Mouse (Mus musculus): ENCODE measurements around the gene Rps29. TPM values are rescaled to one million over a fixed set of nuclear protein-coding genes. Genes with fewer than 3 reads are reported as not detected.
"Not testable (repeated sequence)": the region's sequence is repeated elsewhere in the genome, so short reads cannot be mapped to it uniquely, and the experiment has no call there.

Rps29 gene
- total RNA-seq, 4 experiments from 2014 or later, result 1,074 to 1,561 (median 1,323) TPM

DNA sequence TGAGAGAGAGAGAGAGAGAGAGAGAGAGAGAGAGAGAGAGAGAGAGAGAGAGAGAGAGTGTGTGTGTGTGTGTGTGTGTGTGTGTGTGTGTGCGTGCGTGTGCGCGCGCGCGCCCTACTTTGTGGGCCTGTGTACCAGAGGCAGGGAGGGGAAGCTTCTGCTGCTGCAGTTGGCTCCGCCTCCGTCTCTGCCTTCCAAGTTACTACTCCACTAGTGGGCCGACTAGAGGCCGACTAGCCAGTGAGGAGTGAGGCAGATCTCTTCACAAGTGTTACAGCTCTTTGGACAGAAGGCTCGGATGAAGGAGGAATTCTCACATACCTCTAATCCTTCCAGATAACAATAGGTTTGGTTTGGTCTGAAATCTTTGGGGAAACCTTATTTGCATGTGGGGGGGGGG, 20.4 kb upstream of the Rps29 start:
- no peak for DNase-seq (ENCODE audit: low spot score in 2 of 2)

DNA sequence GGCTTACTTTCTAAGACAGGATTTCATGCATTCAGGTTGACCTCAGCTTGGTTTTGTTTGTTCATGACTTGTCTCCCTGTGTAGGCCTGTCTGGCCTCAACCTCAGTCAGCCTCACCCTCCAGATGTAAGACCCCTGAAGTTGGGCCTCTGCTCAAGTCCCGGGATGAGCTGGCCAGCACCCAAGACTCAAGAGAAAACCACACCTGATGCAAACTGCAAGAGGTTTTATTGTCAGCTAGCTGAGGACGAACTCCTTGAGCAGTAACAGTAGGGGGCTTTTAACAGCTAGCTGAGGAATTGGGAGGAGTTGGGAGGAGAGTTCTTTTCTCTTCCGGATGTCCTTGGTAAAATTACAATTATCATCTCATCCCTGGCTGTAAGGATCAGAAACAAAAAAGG, 18.5 kb upstream of the Rps29 start:
- no peak for DNase-seq (ENCODE audit: low spot score in 2 of 2)

DNA sequence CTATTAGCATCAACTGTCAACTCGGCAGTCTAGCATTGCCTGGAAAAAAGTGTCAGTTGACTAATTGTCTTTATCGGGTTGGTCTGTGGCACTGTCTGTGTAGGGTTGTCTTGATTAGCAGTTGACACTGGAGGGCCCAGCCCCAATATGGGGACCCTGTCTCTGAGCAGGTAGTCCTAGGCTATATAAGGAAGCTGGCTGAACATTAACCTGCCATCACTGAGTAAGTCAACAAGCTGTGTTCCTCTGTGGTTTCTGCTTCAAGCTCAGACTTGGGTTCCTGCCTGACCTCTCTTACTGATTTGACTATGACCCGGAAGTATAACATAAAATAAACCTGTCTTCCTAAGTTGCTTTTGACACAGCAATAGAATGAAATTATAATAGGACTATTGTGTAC, 17.0 kb upstream of the Rps29 start:
- no peak for DNase-seq (ENCODE audit: low spot score in 2 of 2)

DNA sequence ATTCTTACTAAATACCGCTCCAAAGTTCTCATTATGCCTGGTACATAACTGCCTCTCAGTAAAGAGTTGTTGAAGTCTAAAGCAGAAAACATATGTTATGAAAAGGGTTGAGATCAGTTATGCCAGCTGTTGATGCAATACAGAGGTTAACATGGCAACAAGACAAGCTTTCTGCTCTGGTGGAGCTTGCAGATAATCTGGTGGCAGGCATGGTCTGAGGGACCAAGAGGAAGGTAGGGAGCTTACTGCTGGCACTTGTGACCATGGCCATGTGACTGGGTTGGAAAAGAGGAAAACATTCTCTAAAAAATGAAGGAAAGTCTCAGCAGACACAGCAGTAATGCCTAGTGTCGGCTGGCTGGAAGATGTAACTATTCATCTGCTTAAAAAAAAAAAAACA, 12.3 kb upstream of the Rps29 start:
- no peak for DNase-seq (ENCODE audit: low spot score in 2 of 2)

DNA sequence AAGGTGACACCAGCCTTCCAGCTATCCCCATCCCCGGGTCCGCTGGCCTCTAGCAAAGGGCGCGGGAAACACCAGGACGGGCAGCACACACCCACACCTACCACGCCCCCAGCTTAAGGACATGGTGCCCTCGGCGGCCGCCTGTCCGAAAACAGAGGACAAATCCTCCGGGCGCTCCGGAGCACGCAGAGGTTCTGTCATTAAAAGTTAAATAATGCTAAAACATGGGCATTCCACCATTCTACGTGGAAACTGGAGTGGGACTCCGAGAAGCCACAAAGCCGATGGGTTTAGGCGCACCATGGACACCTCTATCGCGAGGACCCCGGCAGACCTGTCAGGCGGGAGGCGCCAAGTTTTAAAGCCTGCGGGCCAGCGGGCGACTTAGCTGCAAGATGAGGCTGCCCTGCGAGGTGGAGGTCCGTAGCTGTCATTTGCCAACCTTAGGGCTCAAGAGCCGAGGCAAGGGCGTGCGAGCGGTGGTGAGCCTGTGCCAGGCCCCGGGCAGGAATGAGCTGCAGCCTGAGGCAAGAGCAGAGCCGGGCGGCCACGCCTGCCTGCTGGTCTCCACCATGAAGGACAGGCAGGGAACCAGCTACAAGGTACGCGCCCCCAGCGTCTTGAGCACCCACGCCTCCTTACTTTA, 9.6 kb upstream of the Rps29 start, which contains the start of gene Lrr1:
Gene Lrr1, plus strand, starts transcription at position 354 of the 646 bp plus-strand sequence.
- peak; percentile 72 to 90 for DNase-seq (ENCODE audit: low spot score in 2 of 2)

DNA sequence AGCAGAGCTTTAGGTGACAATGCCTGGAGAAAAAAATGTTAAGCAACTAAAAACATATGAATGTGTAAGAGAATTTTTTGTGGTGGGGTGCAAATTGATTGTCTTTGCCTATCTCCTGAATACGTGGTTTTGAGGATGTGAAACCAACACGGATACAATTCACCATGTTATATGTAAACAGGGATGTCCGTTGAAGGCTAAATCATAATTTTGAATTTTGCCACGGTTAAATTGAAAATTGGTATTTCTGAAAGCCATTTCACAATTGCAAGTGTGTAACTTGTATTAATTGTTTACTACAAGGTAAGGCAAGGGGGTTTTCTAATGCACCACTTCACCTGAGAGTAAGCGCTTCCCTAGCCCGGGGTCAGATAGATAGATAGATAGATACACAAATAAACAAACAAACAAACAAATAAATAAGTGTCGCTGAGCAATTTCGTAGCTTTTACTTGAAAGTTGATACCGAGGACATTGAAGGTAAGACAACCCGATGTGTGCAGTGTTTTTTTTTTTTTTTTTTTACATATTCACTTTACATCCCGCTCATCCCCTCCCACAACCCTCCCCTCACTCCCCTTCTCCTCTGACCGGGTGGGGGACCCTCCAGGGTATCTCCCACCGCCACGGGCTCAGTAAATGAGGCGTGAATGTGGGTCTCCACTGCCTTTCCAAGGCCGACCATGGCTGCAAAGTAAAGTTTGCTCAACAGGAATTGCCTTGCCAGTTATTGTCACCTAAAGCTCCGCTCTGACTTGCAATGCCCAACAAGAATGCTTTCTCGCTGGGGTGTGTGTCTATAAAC, 8.9 kb upstream of the Rps29 start:
- no peak for DNase-seq (ENCODE audit: low spot score in 2 of 2)

DNA sequence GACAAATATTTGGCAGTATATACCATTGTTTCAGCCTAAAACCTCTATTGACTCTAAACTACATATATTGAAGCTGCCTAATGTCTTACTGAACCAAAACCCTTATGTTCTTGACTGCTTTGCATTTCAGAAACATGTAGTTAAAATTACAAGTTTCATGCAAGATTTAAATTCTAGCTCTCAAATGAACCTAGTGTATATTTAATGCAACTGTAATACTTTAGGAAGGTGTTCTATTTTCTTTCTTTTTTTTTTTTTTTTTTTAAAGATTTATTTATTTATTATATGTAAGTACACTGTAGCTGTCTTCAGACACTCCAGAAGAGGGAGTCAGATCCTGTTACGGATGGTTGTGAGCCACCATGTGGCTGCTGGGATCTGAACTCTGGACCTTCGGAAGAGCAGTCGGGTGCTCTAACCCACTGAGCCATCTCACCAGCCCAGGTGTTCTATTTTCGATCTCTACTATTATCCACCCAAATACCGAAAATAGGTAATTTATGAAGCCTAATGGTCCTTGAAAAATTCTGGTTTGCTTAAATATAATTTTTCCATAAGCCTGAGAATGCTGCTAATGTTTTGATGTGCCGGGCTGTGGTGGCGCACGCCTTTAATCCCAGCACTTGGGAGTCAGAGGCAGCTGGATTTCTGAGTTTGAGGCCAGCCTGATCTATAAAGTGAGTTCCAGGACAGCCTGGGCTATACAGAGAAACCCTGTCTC, 8.0 kb upstream of the Rps29 start:
- not testable (repeated sequence) for DNase-seq (ENCODE audit: low spot score in 2 of 2)

DNA sequence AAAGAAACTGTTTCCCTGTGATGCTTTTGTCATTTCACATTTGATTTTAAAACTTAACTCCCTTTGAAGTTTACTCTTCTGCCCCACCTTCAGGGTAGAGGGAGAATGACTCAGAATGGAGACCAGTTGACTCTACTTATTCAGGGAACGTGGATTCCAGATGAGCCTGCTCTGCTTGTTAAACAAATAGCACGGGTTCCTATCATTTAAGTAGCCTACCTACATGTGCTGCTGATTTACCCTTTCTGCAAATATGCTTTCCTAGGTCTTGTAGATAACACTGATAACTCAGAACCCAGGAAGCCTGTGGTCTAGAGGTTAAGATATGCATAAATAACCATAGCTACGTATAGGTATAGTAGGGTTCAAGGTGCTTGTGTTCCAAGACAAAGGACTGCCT, 5.9 kb upstream of the Rps29 start:
- DNase-seq (ENCODE audit: low spot score in 2 of 2), result no peak

DNA sequence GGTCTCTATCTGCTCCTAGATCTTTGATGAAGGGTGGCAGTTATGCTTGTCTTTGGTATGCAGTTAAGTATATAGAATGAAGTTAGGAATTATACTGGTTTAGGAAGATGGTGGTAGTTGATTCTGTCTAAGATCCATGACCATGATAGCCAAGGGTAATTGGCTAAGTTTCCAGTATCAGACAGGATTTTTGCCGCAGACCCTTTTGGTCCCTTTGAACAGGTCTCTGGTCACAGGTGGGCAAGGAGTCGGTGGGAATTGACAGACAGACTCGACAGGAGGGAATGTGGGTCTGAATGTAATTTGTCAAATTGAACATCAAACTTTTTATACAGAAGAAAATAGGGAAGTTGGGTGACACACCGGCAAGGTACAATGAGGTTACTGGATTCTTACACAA, 4.6 kb upstream of the Rps29 start:
- not testable (repeated sequence) for DNase-seq (ENCODE audit: low spot score in 2 of 2)

DNA sequence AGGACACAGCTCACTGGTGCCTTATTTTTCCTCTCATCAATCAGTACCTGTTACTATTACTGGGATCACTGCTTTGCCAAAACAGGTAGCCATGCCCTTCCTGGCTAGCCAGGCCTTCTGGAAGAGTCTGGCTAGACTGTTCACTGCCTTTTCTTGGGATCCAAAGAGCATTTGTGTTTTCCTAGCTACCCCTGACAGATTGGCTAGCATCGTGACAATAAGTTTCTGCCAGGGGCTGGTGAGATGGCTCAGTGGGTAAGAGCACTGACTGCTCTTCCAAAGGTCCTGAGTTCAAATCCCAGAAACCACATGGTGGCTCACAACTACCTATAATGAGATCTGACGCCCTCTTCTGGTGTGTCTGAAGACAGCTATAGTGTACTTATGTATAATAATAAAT, 1.7 kb upstream of the Rps29 start:
- not testable (repeated sequence) for DNase-seq (ENCODE audit: low spot score in 2 of 2)

DNA sequence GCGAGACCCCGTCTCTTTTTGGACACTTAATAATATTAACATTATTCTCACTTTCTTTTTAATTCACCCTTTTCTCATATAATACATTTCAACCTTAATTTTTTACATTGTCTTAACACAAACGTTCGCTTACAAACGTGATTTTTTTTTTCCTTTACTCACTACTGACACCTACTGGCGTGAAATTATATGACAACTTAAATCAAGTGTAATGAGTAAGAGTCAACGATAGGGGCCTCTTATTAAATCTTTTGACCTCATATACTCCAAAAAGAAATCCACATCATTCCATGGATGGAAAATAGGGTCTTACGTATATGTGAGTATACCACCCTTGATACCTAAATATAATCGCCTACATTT, 573 bp upstream of the Rps29 start:
- no peak for DNase-seq (ENCODE audit: low spot score in 2 of 2)

DNA sequence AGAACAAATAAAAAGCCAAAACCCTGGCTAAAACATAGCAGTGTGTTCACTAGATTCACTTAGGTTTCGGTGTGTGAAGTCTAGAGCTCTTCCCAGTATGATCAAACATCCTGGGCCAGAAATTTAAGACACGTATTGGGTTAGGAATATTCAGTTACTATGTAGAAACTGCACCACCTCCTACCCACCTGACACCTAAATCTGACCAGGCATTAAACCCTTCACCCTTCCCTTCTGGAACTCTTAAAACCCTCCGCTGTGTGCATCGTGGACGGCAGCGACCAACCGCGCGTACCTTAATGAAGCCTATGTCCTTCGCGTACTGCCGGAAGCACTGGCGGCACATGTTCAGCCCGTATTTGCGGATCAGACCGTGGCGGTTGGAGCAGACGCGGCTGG, 621 bp downstream of the Rps29 start:
- no peak for DNase-seq (ENCODE audit: low spot score in 2 of 2)

DNA sequence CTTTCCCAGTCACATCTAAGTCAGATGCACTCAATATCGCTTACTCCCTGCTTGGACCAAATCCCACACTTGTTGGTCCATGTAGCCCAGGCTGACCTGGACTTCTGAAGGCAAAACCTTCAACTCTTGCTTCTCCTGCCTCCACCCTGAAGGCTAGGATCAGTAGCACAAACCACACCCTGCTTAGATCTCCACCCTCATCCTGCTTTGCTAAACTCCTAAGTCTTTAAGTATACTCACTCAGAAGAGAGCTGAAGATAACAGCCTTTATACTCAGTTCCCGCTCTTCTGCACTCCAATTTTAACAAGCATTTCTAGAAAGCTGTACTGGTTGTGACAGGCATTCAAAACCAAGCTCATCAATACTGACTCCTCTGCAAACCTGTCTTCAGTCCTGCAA, 1.9 kb downstream of the Rps29 start:
- no peak for DNase-seq (ENCODE audit: low spot score in 2 of 2)

DNA sequence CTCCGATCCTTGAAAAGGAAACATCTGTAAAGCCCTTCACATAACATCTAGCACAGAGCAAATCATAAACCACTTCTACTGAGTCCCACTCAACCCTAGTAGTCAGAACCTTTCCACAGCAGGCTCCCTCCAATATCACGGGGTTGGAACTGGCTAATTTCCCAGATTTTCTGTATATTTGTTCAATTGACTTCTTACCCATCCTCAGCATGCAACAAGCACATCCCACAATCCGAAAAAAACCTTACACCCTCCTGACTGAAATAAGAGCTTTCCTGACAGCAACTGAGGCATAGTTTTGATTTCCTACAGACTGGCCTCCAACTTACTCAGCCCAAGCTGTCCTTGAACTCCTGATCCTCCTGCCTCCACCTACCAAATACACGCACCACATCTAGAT, 2.5 kb downstream of the Rps29 start:
- DNase-seq (ENCODE audit: low spot score in 2 of 2), result no peak

DNA sequence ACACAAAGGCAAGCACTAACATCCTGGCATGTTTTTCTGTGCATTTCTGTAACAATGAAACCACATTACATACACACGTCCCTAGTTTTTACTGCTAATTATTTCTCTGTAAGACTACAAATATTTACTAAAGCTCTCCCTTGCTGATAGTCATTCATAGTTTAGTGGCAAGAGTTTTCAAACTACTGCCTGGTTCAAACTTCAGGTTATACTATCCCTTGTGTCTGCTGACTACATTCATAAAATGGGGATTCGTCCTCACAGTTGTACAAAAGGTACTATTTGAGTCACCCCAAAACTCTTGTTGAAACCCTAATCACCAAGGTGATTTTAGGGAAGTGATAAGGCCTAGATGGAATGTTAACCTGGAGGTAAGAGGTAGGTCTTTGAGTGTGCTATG, 3.1 kb downstream of the Rps29 start:
- no peak for DNase-seq (ENCODE audit: low spot score in 2 of 2)

DNA sequence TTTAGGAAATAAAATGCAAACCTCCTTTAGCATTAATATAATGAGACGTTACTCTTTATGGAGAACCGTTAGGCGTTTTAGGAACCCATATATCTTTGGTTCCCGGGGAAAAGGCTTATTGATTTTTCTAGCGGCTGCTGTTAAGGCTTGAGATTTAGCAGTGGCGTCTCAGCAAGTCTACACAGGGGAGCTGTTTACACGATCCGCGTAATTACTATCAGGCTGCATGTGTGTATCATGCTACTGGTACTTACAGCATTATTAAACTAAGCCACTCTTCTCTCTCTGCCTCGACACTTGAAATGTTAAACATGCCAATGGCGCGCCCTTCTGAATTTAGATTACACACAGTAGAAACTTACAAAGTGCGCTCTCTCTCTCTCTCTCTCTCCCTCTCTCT, 8.9 kb downstream of the Rps29 start:
- DNase-seq (ENCODE audit: low spot score in 2 of 2), result no peak

DNA sequence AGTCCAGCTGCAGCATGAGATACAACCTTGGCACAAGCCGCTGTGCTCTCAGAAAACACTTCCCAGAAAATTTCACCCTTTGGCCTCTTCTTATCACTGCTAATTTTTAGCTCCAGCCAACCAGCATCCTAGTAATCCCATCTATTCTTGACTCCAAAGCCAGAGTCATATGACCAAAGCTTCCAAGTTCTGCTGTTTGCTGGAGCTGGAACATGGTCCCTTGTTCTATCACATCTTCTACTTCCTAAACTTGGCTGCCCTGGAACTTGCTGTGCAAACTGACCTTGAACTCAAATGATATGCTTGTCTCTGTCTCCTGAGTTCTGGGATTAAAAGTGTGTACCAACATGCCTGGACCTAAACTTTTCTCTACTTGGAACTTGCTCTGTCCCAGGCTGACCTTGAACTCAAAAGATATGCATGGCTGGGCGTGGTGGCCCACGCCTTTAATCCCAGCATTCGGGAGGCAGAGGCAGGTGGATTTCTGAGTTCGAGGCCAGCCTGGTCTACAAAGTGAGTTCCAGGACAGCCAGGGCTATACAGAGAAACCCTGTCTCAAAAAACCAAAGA, 11.7 kb downstream of the Rps29 start:
- no peak for DNase-seq (ENCODE audit: low spot score in 2 of 2)

DNA sequence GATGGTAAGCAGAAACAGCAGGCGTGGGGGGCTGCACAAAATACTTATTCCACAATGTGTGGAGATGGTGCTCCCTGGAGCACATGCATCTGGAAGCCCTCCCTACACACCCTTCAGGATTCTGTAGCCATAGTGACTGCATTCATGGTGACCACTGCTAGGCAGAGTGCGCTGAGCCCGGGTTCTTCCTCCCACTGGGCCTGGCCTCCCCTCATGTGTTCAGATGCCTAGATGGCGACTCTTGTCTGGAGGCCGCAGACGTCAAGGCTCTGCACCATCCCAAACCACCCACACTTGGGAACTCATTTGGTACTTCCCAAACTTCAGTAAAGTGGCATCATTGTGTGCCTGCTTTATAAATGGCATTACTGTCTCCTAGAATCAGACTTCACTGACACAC, 15.5 kb downstream of the Rps29 start:
- DNase-seq (ENCODE audit: low spot score in 2 of 2), result no peak

DNA sequence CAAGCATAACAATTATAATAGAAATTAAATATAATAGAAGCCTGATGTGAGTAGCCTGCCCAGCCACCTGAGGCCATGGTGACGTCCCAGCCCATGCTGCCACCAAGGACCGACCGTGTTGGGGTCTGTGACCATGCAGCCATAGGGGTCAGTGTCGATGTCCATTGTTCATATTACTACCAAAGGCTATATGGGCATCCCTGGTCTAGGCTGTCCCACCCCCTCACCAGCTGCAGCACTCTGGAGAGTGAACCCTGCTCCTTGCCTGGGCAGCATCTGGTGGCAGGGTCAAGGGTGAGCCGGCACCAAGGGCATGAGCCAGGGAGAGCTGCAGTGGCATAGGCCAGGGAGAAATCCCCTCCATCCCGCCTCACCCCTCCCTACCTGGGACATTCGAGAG, 19.1 kb downstream of the Rps29 start:
- DNase-seq (ENCODE audit: low spot score in 2 of 2), result no peak

DNA sequence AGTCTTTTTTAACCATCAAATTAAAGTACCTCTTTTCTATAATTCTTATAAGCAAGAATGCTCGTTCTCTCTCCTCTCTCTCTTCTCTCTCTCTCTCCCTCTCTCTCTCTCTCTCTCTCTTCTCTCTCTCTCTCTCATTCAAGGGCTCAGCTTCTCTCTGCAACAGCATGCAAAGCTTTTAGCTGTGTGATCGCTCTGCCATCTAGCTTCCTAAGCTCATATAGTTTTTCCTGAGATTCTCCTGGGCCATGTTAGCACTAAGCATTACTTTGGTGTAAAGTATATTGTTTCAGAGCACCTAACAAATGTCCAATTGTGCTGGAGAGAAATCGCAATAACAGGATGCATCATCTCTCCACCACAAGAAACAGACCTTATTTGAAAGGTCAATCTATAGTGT, 19.8 kb downstream of the Rps29 start:
- DNase-seq (ENCODE audit: low spot score in 2 of 2), result no peak

DNA sequence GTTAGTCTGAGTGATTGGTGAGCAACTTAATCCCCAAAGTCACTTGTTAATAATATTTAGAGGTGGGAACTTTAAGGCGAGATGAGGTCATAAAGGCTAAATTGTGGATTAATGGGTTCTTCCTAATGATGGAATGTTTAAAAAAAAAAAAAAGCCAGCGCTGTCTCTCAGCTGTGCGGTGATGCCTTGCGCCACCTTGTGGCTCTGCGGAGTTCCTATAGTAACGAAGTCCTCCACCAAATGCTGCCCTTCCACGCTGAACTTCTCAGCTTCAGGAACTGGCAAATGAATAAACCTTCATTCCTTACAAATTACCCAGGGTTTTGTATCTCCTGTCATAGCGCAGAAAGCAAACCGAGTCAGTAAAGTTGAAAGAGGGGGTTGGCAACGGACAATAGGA, 27.0 kb downstream of the Rps29 start:
- peak in 1 of 2 experiments; percentile 29 for DNase-seq (ENCODE audit: low spot score in 2 of 2)

DNA sequence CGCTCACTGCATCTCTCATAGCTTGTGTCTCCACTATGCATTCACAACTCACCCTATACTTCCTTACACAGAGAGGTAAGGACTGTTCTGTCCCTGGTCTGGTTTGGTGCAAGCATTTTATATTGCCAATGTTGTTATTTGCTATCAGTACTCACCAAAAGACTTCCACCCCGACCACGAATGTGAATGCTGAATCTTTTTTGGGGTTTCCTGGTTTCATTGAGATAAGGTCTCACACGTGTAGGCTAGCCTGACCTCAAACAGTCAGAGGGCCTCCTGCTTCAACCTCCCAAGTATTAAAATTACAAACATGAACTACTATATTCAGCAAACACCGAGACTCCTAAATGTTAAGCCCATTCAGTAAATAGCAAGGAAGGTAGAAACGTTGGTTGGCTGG, 27.7 kb downstream of the Rps29 start:
- no peak for DNase-seq (ENCODE audit: low spot score in 2 of 2)

Data from layer of hippocampus, adult 8-10 months (tissue).